Mouse (Mus musculus): ENCODE data around the gene Rassf4.

The Rassf4 gene

GRCm38 (mm10) chr6:116673471-116674282 lies at the start of gene Rassf4:
Gene Rassf4, minus strand, starts transcription at chr6:116673952.
- CTCF ChIA-PET: interaction anchor here (0.5 kb wide), 1 partner anchor 1582 kb away, joined by 5 read pairs; no protein-coding TSS in a partner anchor

GRCm38 (mm10) chr6:116718920-116719319 lies 45.2 kb upstream of the Rassf4 start:
- CTCF ChIA-PET: no interaction called here

- CTCF ChIA-PET: no interaction called here
Measured at GRCm38 (mm10) chr6:116718361-116718760, 44.6 kb upstream of the Rassf4 start.

- CTCF ChIA-PET: no interaction called here
Measured at GRCm38 (mm10) chr6:116717851-116718250, 44.1 kb upstream of the Rassf4 start.

- CTCF ChIA-PET: no interaction called here
Measured at GRCm38 (mm10) chr6:116716666-116717065, 42.9 kb upstream of the Rassf4 start, which contains the start of gene Tmem72. Gene Tmem72, minus strand, starts transcription at chr6:116716913.

- CTCF ChIA-PET: no interaction called here
Measured at GRCm38 (mm10) chr6:116715166-116715565, 41.4 kb upstream of the Rassf4 start.

GRCm38 (mm10) chr6:116714576-116714975 lies 40.8 kb upstream of the Rassf4 start:
- CTCF ChIA-PET: no interaction called here

- CTCF ChIA-PET: no interaction called here
Measured at GRCm38 (mm10) chr6:116713966-116714365, 40.2 kb upstream of the Rassf4 start.

GRCm38 (mm10) chr6:116712503-116712902 lies 38.8 kb upstream of the Rassf4 start:
- CTCF ChIA-PET: no interaction called here

GRCm38 (mm10) chr6:116712062-116712461 lies 38.3 kb upstream of the Rassf4 start:
- CTCF ChIA-PET: interaction anchor here (0.7 kb wide), 1 partner anchor 61 kb away, joined by 4 read pairs; no protein-coding TSS in a partner anchor

- CTCF ChIA-PET: no interaction called here
Measured at GRCm38 (mm10) chr6:116704320-116704719, 30.6 kb upstream of the Rassf4 start.

GRCm38 (mm10) chr6:116700821-116701220 lies 27.1 kb upstream of the Rassf4 start:
- CTCF ChIA-PET: no interaction called here

GRCm38 (mm10) chr6:116697896-116698425 lies 24.2 kb upstream of the Rassf4 start:
- CTCF ChIA-PET: interaction anchor here (0.7 kb wide), 1 partner anchor 22 kb away, joined by 3 read pairs; no protein-coding TSS in a partner anchor

GRCm38 (mm10) chr6:116697413-116697812 lies 23.7 kb upstream of the Rassf4 start:
- CTCF ChIA-PET: interaction anchor here (0.7 to 1.1 kb wide), 2 partner anchors 21 to 72 kb away, joined by 3 to 12 read pairs; no protein-coding TSS in a partner anchor

GRCm38 (mm10) chr6:116694346-116694745 lies 20.6 kb upstream of the Rassf4 start:
- CTCF ChIA-PET: no interaction called here

- CTCF ChIA-PET: interaction anchor here (0.8 kb wide), 1 partner anchor 11 kb away, joined by 3 read pairs; no protein-coding TSS in a partner anchor
Measured at GRCm38 (mm10) chr6:116693639-116694038, 19.9 kb upstream of the Rassf4 start.

- CTCF ChIA-PET: interaction anchor here (0.5 to 1.1 kb wide), 2 partner anchors 11 to 28 kb away, joined by 3 read pairs; no protein-coding TSS in a partner anchor
Measured at GRCm38 (mm10) chr6:116682317-116682716, 8.6 kb upstream of the Rassf4 start.

GRCm38 (mm10) chr6:116679563-116680288 lies 6.0 kb upstream of the Rassf4 start:
- CTCF ChIA-PET: no interaction called here

- CTCF ChIA-PET: interaction anchor here (1.0 kb wide), 1 partner anchor 43 kb away, joined by 3 read pairs; no protein-coding TSS in a partner anchor
Measured at GRCm38 (mm10) chr6:116677321-116677720, 3.6 kb upstream of the Rassf4 start.

- CTCF ChIA-PET: interaction anchor here (0.6 to 1.0 kb wide), 2 partner anchors 21 to 42 kb away, joined by 3 read pairs; no protein-coding TSS in a partner anchor
Measured at GRCm38 (mm10) chr6:116676355-116676913, 2.7 kb upstream of the Rassf4 start.

- CTCF ChIA-PET: interaction anchor here (0.5 kb wide), 1 partner anchor 1581 kb away, joined by 5 read pairs; no protein-coding TSS in a partner anchor
Measured at GRCm38 (mm10) chr6:116674283-116674886, 633 bp upstream of the Rassf4 start.

All from spleen, embryonic (tissue).